Mouse (Mus musculus): ENCODE measurements around the gene Mpp2.

DNA sequence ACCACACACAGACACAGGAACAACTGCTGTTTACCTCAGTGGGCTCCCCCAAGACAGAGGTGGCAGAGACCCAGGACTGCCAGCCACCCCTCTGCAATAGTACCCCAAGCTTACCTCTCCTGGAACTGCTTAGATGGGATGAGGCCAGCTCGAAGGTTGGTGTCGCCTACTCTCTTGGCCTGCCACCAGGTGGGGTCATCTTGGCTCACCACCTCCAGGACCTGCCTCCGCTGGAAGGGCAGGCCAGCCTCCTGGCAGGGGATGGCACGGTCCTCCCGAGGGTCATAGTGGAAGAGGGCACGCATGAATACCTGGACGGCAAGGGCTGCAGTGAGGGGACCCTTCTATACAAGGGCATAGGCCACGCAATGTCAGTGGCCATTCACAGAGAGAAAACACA, 75.1 kb downstream of the Mpp2 start:
- no peak for TF ChIP-seq POLR2A (IDR thresholded peaks at IDR 0.05; ENCODE audit: low read depth, low read length)
- no peak for TF ChIP-seq CTCF (IDR thresholded peaks at IDR 0.05; ENCODE audit: borderline replicate concordance, insufficient read depth, low read length)
